20 mouse cellular contexts compared by ENCODE assay signal in the genomic region with DNA sequence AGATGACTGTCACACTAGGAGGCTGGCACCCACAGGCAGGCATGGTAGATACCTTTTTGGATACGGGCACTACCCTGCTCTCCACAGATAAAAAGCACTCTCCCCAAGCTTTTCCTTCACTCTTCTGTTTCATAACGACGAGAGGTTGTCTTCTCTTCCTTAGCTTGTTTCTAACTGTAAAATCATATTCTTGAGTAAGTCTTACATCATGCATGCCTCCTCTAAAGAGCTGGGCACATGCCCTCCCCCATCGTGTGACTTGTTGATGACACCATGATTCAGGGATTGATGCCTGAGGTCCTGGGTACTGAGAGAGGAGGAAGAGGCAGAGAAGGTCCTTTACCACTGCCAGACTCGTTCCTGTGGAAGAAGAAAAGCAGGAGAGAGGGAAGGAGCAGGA. TPM values are rescaled to one million over a fixed set of nuclear protein-coding genes. Genes with fewer than 3 reads are reported as not detected.
"Had no signal": no experiment of that assay in that cellular context is flagged by ENCODE, and none has a peak within 500 bp of the region (broad histone marks: within the 10 kb centered on the region; RNA-seq: fewer than 3 reads in every experiment).

No protein-coding gene starts in this region.

- H3K4me3 ChIP-seq: hindbrain, embryonic 10.5 days; hindbrain, embryonic 12.5 days; intestine, embryonic 15.5 days; layer of hippocampus, adult 2 months; limb, embryonic 13.5 days; limb, embryonic 15.5 days; liver, embryonic 12.5 days had no signal

- H3K27ac ChIP-seq: hindbrain, embryonic 10.5 days; hindbrain, embryonic 12.5 days; hindbrain, embryonic 14.5 days; intestine, embryonic 15.5 days; layer of hippocampus, adult 2 months; limb, embryonic 13.5 days; limb, embryonic 15.5 days; liver, embryonic 12.5 days; liver, embryonic 14.5 days had no signal

- H3K4me1 ChIP-seq: liver, embryonic 12.5 days had no signal

- DNase-seq: gastrocnemius, postnatal 14 days; heart, adult 18-20 months; heart, postnatal 10 days; heart, postnatal 4 days; kidney, adult 18-20 months; kidney, adult 8-10 months; kidney, postnatal 10 days; kidney, postnatal 25 days; kidney, postnatal 4 days; left cerebral cortex, postnatal 4 days had no signal

RNA-seq across cellular contexts. Expression of gene Amotl1, which starts 24.7 kb away (rescaled TPM):
- total RNA-seq: granulocyte monocyte progenitor cell, adult 5-6 weeks had no signal
